Mouse (Mus musculus) spleen, adult 2 months (tissue): ENCODE measurements at regions not wholly inside any gene's neighbourhood (a gene's known extent, or its start where the extent isn't known, plus 50 kb on each side); places are given as distances from the start of the nearest gene placed in this dataset.

Experiments used
- CTCF ChIP-seq: fragments of 200-500 bp; IDR thresholded peaks from 2 replicates; pipeline ENCODE4 v1.5.1; 2011; ENCODE audit warnings: mild to moderate bottlenecking, inconsistent platforms; ENCODE audit not compliant: insufficient read depth, insufficient read length, insufficient replicate concordance; ENCODE audit errors: extremely low read depth
- POLR2A ChIP-seq: fragments of 200-500 bp; IDR thresholded peaks from 2 replicates; pipeline ENCODE4 v1.6.1; 2011; ENCODE audit warnings: low read depth, low read length, inconsistent platforms

DNA sequence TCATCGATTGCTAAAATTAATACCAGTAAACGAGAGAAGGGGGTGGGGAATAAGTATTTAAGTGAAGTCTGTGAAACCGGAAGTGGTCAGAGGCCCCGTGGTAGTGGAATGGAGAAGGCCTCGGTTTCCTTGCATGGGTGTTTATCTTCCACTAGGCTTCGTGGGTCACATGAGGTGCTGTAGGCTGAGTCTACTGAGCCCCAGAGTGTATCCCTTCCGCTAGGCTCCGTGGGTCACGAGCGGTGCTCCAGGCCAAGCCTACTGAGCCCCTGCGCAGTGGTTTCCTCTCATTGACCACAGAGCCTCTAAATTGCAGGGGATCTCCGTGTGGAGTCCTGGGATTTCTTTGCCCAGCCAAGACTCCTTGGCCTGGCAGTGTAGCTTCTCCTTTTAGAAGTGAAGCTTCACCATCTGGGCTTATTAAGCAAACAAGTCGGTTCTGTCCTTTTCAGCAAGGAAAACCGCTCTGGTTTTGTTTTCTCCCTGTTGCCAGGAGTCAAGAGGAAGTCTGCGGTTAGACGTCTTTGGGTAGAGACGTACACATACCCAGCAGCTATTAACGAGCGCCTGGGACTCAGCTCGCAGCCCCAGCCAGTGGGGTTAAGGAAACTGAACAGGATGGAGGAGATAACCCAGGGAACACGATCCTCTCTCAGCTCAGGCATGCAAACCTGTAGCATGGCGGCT lies 211.9 kb downstream of the Rplp1 start:
- TF ChIP-seq CTCF = no peak
- TF ChIP-seq POLR2A = no peak
